Mouse (Mus musculus) CH12F3 (cell line): Measurements from ENCODE around the gene Gpr1.

Source experiments
- in situ Hi-C: fragments of 300-500 bp; cut with MboI; formaldehyde crosslinking; loops from 2 replicates; pipeline ENCODE4 v1.14.3; 2020; ENCODE audit warnings: low sequenced_read_pairs

Gene Gpr1

GRCm38 (mm10) chr1:63214271-63214558 is at the start of gene Gpr1:
Gene Gpr1 (minus strand): TSS chr1:63214543.
- in situ Hi-C loops = no loop called here

DNA sequence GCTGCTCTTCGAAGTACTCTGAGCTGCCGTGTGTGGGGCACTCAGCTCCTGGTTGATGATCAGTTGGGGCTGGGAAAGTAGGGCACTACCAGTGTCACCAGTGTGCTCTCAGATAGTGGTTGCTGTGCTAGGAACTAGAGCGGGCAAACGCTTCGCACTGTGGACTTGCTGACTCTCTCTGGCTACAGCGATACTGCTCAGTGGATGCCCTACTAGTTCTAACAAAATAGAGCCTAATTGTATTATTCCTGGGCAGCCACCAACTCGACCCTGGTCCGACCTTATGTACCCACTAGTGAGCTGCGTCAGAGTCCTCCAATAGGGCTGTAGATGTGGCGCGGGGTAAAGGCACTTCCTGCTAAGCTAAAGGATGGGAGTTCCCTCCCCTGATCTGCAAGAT is 49.3 kb upstream of the Gpr1 start:
- in situ Hi-C loops = no loop called here

GRCm38 (mm10) chr1:63261041-63261590 is 46.8 kb upstream of the Gpr1 start:
- in situ Hi-C loops = no loop called here

DNA sequence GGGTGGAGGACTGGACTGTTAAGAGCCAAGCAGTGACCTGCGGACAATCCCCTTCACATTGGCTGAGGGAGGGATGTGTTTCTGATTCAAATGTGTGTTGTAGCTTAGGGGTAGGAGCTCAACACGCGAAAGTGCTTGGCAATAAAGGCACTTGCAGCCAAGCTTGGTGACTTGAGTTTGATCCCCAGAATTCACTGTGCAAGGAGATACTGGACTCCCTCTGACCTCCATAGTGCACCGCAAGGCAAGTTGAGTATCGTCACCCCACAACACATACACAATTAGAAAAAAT is 46.3 kb upstream of the Gpr1 start:
- in situ Hi-C loops = no loop called here

DNA sequence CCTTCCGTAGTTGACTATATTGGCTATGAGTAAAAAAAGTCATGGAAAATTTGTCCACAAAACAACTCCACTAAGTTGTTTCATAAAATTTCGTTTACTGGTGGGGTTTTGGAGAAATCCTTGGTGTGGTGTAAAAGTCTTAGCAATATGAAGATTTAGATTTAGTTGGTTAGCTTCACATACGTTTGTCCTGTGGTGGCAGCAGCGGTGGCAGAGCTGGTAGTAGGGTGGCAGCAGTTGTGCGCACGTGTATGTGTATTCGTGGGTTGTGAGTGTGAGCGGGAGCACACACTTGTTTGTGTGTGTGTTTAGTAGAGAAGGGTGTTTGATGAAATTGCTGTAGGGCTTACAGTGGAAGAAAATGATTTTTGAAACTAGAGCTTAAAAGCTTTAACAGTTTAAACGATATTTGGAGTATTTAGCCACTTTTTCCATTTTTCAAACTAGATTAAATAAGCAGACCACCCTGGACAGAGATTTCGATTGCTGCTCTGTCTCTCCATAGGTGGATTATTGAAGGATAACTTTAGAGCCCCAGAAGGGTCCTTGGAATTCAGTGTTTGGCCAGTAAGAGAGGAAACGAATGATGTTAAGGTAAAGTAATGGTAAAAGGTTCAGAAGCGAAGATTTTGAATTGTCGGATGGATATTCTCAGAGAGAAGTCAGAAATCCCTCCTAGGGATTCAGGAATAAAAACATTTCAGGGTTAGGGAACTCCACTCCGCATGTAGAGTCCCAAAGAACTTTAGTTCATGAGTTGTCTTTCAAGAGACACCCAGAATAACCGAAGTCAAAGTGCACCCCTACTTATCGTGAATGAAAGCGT is 45.8 kb upstream of the Gpr1 start:
- in situ Hi-C loops = no loop called here

GRCm38 (mm10) chr1:63259271-63259830 is 45.0 kb upstream of the Gpr1 start:
- in situ Hi-C loops = no loop called here

GRCm38 (mm10) chr1:63258501-63258900 is 44.2 kb upstream of the Gpr1 start:
- in situ Hi-C loops = no loop called here

- in situ Hi-C loops = no loop called here
These were observed 41.7 kb upstream of the Gpr1 start for GRCm38 (mm10) chr1:63256083-63256482.

GRCm38 (mm10) chr1:63255101-63255500 is 40.8 kb upstream of the Gpr1 start:
- in situ Hi-C loops = no loop called here

DNA sequence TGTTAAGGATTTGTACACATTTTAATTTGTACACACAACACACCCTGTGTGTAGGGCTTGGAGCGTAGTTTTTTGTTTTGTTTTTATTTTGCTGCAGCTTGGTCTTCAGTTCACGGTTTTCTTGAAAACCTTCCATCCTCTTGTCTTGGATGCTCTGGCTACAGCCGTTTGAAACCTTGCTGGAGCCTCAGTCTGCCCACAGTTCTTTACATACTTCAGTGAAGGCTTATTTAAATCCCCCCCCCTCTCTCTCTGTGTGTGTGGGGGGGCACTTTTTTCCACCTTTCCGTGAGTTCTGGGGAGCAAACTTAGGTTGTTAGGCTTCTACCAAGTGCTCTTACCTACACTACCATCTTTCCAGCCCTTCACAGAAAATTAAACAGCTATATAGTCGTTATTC is 38.9 kb upstream of the Gpr1 start:
- in situ Hi-C loops = no loop called here

- in situ Hi-C loops = no loop called here
These were observed 38.2 kb upstream of the Gpr1 start for GRCm38 (mm10) chr1:63252351-63253209.

DNA sequence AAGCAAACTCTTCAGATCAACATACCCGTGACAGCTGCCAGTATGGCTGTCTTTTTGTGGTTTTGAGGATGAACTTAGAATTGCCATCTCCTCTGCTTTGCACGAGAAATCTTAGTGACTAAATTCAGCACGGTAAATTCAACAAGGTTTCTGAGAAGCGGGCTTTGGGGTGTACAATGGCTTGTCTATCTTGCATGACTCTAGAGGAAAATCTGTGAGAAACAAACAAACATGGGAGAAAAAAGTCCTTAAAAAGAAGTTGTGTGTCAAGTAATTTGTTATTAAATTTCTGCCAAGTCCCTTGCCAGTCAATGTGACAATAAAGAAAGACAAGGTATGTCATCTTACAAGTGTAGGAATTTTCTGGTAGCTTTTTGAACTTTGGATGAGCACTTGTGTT is 34.9 kb upstream of the Gpr1 start:
- in situ Hi-C loops = no loop called here

- in situ Hi-C loops = no loop called here
These were observed 34.1 kb upstream of the Gpr1 start for GRCm38 (mm10) chr1:63248360-63248851.

DNA sequence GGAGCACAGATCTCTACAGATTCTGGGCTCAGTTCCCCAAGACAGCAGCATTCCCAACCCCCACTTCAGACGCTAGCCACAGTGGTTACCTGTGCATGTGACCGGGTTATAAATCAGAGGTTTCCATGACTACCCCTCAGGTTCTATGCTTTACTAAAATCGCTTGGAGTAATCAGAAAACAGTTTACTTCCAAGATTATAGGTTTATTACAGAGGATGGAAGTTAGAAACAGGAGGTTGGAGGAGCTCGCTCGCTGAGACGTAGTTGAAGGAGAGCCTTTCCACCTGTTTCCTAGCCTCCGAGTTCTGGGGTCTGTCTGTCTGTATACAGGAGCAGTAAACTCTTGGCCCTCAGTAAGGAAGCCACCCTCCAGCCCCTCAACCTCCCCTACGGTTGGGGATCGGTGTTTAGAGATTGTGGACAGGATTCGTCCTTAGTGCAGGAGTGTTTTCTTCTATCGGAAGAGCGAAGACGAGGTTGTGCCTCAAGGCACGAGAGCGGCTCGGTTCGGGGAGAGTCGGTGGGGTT is 33.6 kb upstream of the Gpr1 start:
- in situ Hi-C loops = no loop called here

DNA sequence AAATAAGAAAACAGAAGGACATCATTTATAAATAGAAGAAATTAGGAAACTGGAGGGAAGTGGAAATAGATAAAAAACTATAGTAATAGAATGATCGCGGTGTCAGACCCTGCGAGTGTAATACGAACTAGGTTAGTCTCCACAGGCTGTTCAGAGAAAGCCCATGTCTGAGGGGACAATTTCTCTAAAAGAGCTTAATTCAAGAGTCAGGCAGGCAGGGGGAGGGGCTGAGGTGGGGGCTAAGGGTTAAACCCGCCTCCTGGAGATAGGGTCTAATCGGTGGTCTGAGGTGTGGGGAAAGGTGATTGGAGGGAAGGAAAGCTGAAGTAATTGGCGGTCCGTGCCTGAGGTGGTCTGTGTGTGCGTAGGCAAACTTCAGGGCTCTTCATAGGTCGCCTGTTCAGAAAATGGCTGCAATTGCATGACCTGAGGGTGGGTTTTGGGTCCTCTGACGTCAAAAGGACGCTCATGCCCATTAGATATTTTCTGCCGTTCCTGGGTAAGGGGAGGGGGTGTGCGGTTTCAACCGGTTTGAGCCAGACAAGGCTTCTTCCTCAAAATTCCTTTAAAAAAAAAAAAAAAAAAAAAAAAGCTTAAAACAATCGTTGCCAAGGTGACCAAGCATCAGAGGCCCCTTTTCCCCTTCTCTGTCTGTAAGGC is 32.6 kb upstream of the Gpr1 start:
- in situ Hi-C loops = no loop called here

DNA sequence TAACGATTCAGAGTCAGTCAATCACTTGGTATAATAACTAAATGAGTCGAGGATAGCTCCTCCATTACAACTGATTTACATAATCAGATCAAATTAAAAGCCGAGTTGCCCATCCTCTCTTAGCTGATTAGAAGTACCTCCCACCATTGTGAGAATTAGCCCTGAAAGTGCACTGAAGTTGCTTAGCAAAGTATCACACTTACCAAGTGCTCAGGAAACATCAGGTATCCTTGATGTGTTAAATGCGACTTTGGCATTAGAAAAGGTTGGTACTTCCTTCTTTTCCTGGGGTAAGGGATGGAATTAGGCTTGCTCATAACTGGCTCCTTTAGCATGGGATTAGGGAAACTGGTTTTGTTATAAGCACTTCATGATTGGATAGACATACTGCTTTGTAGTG is 29.5 kb upstream of the Gpr1 start:
- in situ Hi-C loops = no loop called here

- in situ Hi-C loops = no loop called here
These were observed 25.4 kb upstream of the Gpr1 start for GRCm38 (mm10) chr1:63239751-63240150.

- in situ Hi-C loops = no loop called here
These were observed 25.0 kb upstream of the Gpr1 start for GRCm38 (mm10) chr1:63239305-63239704.

GRCm38 (mm10) chr1:63237371-63237770 is 23.0 kb upstream of the Gpr1 start:
- in situ Hi-C loops = no loop called here

- in situ Hi-C loops = no loop called here
These were observed 12.9 kb upstream of the Gpr1 start for GRCm38 (mm10) chr1:63227241-63227640.

- in situ Hi-C loops = no loop called here
These were observed 11.5 kb upstream of the Gpr1 start for GRCm38 (mm10) chr1:63225890-63226289.
